Mouse (Mus musculus): ENCODE measurements around the gene Dck.

GRCm38 (mm10) chr5:88724030-88724429 lies 40.8 kb upstream of the Dck start:
- TF ChIP-seq CTCF (IDR thresholded peaks at IDR 0.05; ENCODE audit: low read depth): no peak
- peak; percentile 91 for TF ChIP-seq EP300 (IDR thresholded peaks at IDR 0.05; ENCODE audit: low read depth)
